Mouse (Mus musculus): ENCODE measurements around the gene Thsd7b.

Gene Thsd7b

DNA sequence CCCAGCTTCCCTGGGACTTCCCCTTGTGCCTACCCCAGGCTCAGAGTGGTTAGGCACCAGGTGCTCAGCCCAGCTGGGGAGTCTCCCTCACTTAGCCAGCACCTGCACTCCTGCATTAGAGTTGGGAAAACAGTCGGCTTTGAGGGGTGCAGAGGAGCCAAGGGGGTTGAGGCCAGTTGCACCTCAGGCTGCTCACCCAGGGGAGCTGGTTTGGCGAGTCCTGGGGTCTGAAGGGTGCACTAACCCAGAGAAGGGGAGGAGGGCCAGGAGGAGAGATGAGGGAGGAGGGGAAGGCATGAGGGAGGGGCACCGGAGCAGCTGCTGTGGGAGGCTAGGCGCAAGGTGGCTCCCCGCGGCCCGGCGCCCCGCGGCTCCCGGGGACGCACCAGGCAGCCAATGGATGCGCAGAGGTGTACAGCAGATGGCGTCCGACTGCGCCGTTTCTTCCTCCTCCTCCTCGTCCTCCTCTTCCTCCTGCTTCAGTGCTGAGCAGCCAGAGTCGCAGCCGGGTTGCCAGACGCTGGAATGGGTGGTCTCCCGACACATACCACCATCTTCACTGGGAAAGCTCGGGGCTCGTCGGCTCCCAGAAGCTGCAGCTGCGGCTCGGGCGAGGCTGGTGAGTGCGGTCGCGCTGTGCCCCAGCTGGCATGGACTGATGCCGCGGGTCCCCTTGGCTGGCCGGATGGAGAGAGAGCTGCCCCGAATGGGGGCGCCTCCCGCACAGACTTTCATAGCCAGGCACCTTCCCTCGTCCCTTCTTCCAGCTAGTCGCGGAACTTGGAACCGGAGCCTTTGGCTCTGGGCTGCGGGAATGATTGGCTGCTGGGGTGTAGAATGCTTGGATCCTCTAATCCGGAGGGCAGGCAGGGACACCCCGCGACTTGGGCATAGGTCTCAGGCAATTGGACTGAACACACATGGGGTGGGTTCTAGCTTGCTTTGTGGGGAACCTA is at the start of gene Thsd7b:
TSS of gene Thsd7b (plus strand) at position 321 of the 956 bp plus-strand sequence.
- no peak for DNase-seq (ENCODE audit: extremely low read depth, low read depth)

GRCm38 (mm10) chr1:129244292-129244691 is 28.8 kb upstream of the Thsd7b start:
- DNase-seq (ENCODE audit: extremely low read depth, low read depth), result no peak

GRCm38 (mm10) chr1:129250704-129251443 is 22.2 kb upstream of the Thsd7b start:
- no peak for DNase-seq (ENCODE audit: extremely low read depth, low read depth)

- no peak for DNase-seq (ENCODE audit: extremely low read depth, low read depth)
Measured at GRCm38 (mm10) chr1:129266684-129267083, 6.4 kb upstream of the Thsd7b start.

DNA sequence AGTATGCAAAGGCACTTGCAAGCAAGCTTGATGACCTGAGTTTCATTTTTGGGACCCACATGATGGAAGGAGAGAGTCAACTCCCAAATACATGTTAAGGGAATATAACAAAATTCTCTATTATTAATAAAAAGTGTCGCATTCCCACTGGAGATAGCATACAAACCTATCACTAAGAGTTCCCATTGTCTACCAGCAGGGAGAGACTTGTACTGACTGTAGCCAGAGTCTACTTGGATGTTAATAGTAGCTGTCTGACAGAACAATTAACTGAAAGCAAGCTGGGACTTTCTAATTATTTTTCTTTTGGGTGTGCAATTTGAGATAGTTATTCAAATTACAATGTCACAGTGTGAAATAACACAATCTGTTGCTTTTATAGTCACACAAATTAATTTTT is 31.1 kb downstream of the Thsd7b start:
- no peak for DNase-seq (ENCODE audit: extremely low read depth, low read depth)

DNA sequence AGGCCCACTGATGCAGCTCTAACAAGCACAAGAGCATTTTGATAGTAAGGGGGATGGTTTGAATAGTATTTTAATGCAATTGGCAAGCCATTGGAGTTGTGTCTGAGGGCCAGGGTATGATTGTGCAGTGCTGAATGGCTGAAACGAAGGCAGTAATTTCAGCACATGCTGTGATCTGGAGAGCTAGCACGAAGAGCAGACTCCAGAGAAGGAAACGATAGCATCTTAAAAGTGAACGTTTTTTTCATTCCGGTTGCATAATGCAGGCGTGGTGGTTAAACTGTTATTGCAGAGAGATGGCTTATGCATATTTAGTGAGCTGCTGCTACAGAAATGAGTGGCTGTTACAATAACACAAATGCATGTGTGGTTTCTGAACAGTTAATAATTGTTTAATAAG is 51.3 kb downstream of the Thsd7b start:
- DNase-seq (ENCODE audit: extremely low read depth, low read depth), result no peak

- no peak for DNase-seq (ENCODE audit: extremely low read depth, low read depth)
Measured at GRCm38 (mm10) chr1:129324798-129325197, 51.7 kb downstream of the Thsd7b start.

GRCm38 (mm10) chr1:129356631-129357030 is 83.5 kb downstream of the Thsd7b start:
- no peak for DNase-seq (ENCODE audit: extremely low read depth, low read depth)

DNA sequence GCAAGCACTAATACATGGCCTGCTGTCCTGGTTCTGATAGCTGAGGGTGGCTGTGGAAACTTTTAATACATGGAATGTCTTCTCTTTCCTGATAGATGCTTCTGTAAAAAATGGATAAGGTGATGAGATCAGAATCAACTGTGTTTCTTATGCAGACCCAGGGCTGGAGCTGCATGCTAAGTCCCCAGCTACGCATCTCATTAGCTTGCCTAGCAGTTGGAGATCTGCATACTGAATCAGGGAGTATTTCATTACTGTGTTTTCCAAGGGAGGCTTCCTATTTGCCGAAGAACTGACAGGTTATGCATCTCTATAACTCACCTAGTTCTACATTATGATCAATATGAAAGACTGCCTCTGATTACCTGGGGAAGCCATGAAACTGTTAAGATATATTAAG is 84.3 kb downstream of the Thsd7b start:
- DNase-seq (ENCODE audit: extremely low read depth, low read depth), result no peak

- no peak for DNase-seq (ENCODE audit: extremely low read depth, low read depth)
Measured at GRCm38 (mm10) chr1:129363368-129363767, 90.3 kb downstream of the Thsd7b start.

DNA sequence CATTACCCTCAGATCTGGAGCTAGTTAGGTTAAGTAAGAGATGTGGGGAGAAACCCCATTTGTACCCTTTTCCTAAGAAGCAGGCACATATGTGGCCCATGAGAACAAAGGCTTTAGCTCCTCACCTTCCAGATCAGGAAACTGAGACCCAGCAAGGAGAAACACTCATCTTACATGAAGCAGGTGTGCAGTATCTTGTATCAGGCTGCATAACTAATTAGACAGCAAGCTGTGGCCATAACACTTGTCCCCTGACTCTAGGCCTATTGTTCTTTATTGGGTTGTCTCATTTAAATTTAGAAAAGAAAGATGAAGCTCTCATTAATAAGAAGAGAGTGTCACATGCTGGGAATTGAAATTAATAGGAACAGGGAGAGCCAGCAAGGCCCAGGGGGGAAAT is 91.7 kb downstream of the Thsd7b start:
- no peak for DNase-seq (ENCODE audit: extremely low read depth, low read depth)

- no peak for DNase-seq (ENCODE audit: extremely low read depth, low read depth)
Measured at GRCm38 (mm10) chr1:129365590-129365989, 92.5 kb downstream of the Thsd7b start.

DNA sequence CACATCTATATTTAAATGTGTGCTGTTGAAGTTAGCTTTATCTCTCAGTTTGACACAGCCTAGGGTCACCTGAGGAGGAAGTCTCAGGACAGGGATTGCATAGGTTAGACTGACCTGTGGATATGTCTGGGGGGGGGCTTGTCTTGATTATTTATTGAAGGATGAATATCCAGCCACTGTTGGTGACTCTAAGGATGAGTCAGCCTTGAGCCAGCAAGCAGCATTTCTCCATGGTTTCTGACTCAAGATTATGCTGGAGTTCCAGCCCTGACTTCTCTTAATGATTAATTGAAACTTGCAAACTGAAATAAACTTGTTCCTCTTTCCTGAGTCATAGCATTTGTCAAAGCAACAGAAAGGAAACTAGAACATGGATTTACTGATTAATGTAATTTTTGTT is 113.4 kb downstream of the Thsd7b start:
- no peak for DNase-seq (ENCODE audit: extremely low read depth, low read depth)

DNA sequence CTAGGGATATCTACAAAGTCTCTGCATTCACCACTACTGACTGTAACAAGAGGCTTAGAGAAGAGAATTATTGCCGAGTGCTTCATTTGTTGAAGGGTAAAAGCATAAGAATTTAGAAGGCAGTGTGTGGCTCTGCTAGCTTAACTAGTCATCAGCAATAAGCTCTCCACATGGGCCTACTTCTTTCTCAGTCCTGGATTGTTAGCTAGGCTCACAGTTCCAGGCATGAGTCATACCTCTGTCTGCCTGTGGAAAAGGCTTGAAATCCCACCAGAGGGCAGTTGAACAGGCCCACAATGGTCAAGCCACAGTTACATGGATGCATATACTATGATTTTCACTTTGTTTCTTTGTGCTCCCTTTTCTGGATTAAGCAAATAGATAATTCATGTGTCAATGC is 138.5 kb downstream of the Thsd7b start:
- no peak for DNase-seq (ENCODE audit: extremely low read depth, low read depth)

- DNase-seq (ENCODE audit: extremely low read depth, low read depth), result no peak
Measured at GRCm38 (mm10) chr1:129421581-129421980, 148.5 kb downstream of the Thsd7b start.

DNA sequence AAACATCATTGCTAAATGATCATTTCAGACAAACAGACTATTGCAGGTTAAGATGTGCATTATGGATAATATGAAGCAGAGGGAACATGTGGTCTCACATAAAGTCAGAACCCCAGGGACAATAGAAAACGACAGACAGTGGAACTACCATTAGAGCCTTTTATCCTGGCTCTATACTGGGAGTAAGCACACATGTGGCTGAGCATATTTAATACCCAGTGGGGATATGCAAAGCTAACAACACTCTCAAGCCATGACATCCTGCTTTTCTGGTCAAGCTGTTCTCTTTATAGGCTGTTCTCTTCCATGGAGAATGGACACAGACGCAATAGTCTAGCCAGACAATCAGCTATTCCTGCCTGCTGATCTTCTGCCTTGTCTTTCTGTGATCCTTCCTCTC is 191.3 kb downstream of the Thsd7b start:
- no peak for DNase-seq (ENCODE audit: extremely low read depth, low read depth)

- no peak for DNase-seq (ENCODE audit: extremely low read depth, low read depth)
Measured at GRCm38 (mm10) chr1:129473504-129473903, 200.4 kb downstream of the Thsd7b start.

DNA sequence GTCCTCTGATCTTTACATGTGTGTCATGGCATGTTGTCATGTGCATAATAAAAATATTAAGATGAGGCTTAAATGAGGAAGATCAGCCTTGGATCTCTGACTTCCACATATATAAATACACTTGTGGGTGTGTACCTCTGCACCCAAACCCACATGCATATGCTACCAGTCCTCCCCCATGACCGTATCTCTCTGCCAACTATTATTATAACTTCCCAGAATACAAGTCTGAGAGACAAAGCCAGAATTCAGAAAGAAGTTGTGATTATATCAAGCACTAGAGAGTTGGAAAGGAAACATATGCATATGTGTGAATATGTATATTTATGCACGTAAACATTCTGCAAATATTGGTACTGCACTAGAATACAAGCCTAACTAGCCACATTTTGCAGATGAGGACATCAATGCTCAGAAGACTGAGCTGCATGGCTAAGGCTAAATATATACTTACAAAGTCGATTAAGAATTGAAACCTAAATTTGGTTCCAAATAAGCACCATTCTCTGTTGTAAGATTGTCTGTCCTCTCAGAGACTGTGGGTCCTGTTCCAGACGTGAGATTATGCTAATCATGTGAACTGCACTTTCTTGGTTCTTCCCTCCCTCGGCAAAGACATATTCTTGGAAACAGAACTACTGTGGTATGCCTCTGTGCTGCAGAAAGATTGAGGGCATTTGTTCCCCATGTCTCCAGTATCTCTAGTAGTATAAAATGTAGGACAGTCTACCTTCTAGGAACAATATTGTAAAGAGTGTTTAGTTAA is 211.3 kb downstream of the Thsd7b start:
- DNase-seq (ENCODE audit: extremely low read depth, low read depth), result no peak

DNA sequence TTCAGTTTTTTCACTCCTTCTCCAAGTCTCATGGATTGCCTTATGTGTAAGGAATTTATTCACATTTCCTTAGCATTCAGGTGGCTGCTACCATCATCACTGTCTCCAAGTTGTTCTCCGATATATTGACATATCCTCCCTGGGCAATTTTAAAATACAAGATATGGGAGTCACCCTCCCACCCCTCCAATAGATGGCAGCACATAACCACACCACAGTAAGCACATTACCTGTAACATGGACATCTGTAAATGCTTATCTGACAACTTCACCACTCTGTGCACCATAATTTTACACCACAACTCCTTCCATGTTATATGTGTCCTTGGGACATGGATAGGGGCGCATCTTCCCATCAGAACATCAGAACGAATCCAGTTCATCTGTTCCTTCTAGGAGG is 218.0 kb downstream of the Thsd7b start:
- DNase-seq (ENCODE audit: extremely low read depth, low read depth), result no peak

DNA sequence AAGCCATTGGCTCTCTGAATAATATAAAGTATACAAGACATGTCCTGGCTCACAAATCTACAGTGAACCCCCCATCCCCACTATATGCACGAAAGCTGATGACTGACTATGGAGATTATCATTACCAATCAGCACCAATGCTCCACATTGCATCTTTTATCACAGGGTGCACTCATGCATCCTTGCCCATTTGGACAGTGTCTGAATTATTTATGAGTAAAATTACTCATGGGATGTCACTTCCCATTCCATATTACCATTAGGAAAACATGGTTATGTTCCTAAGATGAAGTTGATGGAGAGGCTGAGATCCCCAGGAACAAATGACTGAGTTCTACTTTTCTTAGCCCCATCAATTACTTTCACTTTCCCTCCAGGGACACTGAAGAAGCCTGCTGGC is 220.8 kb downstream of the Thsd7b start:
- DNase-seq (ENCODE audit: extremely low read depth, low read depth), result no peak

- DNase-seq (ENCODE audit: extremely low read depth, low read depth), result no peak
Measured at GRCm38 (mm10) chr1:129501707-129502106, 228.6 kb downstream of the Thsd7b start.

DNA sequence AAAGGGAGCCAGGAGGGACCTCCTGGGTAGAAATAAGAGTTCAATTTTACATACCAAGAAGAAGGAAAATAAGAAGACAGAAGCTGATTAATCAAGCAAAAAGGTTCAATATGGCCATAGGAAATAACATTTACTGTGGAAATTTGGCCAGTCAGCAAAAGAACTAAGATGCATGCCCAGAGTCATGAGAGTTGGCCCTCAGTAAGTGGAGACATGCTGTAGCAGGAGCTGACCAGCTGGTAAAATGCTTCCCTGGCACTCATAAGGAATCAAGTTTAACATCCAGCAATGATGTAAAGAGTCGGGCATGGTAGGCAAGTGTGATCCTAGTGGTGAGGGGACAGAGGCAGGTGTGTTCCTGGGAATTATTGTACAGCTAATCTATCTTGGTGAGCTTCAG is 243.3 kb downstream of the Thsd7b start:
- DNase-seq (ENCODE audit: extremely low read depth, low read depth), result no peak
